Mouse (Mus musculus) kidney, embryonic 15.5 days (tissue): ENCODE results near the gene Obsl1. TPM values are rescaled to one million over a fixed set of nuclear protein-coding genes. Genes with fewer than 3 reads are reported as not detected.

Experiments
- ATAC-seq: fragments of 200-750 bp; cut with Nextera tagmentation; replicated peaks from 2 replicates; pipeline ENCODE4 v1.8.0; 2017; ENCODE audit warnings: moderate TSS enrichment; ENCODE audit not compliant: low FRiP score
- H3K27ac ChIP-seq: fragments of 300-500 bp; sonication (generic); 2 replicates; pipeline ENCODE4 v1.5.1; 2015; ENCODE audit warnings: mild to moderate bottlenecking, inconsistent platforms
- H3K27me3 ChIP-seq: fragments of 300-500 bp; sonication (generic); 2 replicates; pipeline ENCODE4 v1.6.1; 2015; ENCODE audit warnings: inconsistent platforms
- H3K36me3 ChIP-seq: fragments of 300-500 bp; sonication (generic); 2 replicates; pipeline ENCODE4 v1.6.1; 2015; ENCODE audit warnings: inconsistent platforms
- H3K4me1 ChIP-seq: fragments of 300-500 bp; sonication (generic); 2 replicates; pipeline ENCODE4 v1.6.1; 2015; ENCODE audit warnings: inconsistent platforms
- H3K4me2 ChIP-seq: fragments of 300-500 bp; sonication (generic); 2 replicates; pipeline ENCODE4 v1.6.1; 2015; ENCODE audit warnings: moderate library complexity, mild to moderate bottlenecking, inconsistent platforms
- H3K4me3 ChIP-seq: fragments of 300-500 bp; sonication (generic); replicated peaks from 2 replicates; pipeline ENCODE4 v1.5.1; 2015; ENCODE audit warnings: mild to moderate bottlenecking, inconsistent platforms
- H3K9ac ChIP-seq: fragments of 300-500 bp; sonication (generic); 2 replicates; pipeline ENCODE4 v1.6.1; 2015; ENCODE audit warnings: mild to moderate bottlenecking, inconsistent platforms
- H3K9me3 ChIP-seq: fragments of 300-500 bp; sonication (generic); replicated peaks from 2 replicates; pipeline ENCODE4 v1.6.1; 2016; ENCODE audit warnings: inconsistent platforms
- WGBS: fragments of 180-500 bp; shearing (Covaris S2); methylation state at CpG from one replicate; pipeline ENCODE4 v1.1.7; 2015; ENCODE audit warnings: mixed read lengths; 5-methylcytosine and 5-hydroxymethylcytosine counted together
- polyA plus RNA-seq: library from polyadenylated mRNA; unstranded; fragments of >200 nt; fragmentation: Nextera tagmentation; extraction: Ambion mirVana; gene quantifications from 2 replicates; pipeline ENCODE4 v1.2.1, GENCODE M21; 2015

Obsl1 gene
- 67.2 and 80.1 TPM in 2 replicates for polyA plus RNA-seq

DNA sequence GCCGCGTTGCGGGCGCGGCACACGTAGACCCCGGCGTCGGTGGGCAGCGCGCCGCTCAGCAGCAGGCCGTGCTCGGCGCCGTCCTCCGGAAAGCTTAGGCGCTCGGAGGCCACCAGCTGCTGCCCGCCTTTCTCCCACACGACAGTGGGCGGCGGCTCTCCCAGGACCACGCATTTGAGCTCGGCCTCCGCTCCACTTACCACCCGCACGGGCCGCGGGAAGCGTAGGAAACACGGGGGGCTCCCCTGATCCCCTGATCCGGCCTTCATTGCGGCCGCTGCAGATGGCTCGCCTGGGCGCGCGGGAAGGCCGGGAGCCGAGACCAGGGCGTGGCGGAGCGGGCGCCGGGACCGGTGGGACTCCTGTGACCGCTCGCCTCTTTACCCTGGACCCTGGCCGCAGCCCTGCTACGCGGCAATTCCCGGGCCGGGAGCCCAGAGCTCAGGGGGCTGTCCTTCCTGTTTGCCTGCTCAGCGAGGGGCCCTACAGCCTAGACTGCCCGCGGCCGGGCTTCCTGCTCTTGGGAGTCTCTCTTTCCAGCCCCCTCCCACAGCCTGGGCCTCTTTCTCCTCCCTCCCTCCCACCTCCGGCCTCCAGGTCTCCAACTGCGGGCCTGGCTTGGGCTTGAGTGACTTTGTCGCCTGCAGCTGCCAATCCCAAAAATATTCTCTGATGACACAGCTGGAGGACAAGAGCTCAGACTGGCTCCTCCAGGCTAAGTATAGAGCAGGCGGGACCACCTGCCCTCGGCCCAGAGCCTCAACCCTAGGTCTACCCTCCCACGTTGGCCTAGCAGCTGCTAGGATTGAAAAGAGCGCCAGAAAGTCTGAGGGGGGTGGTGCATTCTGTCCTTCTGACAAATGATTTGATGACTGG lies at the start of gene Obsl1:
TSS of gene Obsl1 (minus strand) at position 497 of the 876 bp plus-strand sequence.
- Histone ChIP-seq H3K27ac (peak within 1 kb of the TSS; percentile 98), H3K27me3 (no peaks in the 10 kb centered on the region), H3K4me1 (peaks cover 68% of the 10 kb centered on the region), H3K4me3 (peak within 1 kb of the TSS; percentile 88), H3K36me3 (peaks cover 28% of the 10 kb centered on the region), H3K9me3 (no peaks in the 10 kb centered on the region), H3K9ac (peak within 1 kb of the TSS; percentile 92), H3K4me2 (peak within 1 kb of the TSS; percentile 86)
- peak; percentile 94 for ATAC-seq
- WGBS, result under 1% methylated on average over 65 of the region's 65 CpGs

DNA sequence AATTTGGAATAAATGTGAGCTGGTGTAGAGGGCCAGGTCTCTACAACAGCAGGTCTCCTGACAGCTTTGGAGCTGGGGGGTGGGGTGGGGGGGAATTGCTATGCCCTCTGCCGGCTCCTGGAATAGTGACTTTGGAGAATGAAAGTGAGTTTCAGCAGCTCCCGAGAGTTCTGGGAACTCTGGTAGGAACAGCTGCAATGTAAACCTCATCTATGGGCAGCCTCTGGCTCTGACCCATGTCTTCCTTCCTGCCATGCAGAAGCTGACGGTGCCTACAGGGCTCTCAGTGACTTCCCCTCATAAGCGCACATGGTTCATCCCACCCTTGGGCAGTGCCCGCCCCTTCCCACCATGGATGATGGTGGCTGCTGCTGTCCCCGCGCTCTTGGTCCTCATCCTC lies 49.4 kb upstream of the Obsl1 start:
- Histone ChIP-seq H3K9ac (no peak overlapping the region), H3K9me3 (no peaks in the 10 kb centered on the region), H3K27me3 (no peaks in the 10 kb centered on the region), H3K27ac (no peak overlapping the region), H3K36me3 (peaks cover 66% of the 10 kb centered on the region), H3K4me3 (no peak overlapping the region), H3K4me1 (peaks cover 15% of the 10 kb centered on the region), H3K4me2 (no peak overlapping the region)
- WGBS, result 87% methylated on average over 7 of the region's 7 CpGs
- no peak for ATAC-seq

DNA sequence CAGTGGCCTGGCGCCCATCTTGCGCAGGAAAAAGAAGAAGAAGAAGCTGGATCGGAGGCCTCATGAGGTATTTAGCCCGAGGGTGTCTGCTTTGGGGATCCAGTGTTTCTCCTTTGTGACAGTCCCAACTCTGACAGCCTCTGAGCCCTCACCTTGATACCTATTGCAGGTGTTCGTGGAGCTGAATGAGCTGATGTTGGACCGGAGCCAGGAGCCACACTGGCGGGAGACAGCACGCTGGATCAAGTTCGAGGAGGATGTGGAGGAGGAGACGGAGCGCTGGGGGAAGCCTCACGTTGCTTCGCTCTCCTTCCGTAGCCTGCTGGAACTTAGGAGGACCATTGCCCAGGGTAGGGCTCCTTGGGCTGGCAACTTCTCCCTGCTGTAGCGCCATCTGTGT lies 44.3 kb upstream of the Obsl1 start:
- WGBS, result 74% methylated on average over 15 of the region's 15 CpGs
- no peak for ATAC-seq

DNA sequence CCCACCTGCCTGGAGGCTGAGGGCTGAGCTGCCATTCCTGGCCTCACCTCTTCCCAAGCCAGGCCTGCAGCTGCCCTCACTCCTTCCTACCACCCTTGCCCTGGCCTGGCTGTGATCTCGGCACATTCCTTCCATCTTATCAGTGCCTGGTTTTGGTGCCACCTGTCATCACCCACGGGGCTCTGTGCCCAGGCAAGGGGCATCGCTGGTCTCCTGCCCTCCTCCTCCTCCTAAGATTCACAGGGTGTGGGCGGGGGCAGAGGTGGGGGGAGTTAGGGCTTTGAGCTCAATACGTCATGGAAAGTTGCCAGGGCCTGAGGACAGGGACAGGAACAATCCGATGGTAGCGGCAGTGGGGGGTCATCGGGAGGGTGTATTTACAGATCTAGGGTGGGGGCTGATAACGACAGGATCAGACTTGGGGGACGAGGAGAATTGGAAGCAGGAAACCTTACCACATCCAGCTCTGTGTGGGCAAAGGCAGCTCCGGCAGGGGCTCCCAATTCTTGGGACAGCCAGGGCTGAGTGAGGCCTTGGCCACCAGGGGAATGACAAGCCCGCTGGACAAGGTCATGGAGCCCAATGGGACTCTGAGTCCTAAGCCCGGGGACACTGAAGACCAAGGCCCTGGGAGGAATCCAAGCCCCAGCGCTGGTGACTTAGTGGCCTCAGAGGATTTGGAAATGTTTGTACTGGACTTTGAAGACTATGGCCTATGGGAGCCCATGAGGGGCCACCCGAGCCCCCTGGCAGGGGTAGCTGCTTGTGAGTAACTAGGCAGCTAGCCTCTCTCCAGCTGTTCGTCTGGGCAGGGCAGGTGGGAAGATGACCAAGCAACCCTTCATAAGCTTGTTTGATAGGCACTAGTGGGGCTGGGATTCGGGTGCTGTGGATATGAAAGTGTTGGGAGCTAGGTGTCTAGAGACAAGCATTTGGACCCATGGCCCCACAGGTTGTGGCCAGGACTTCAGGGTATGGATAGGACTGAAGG lies 43.3 kb upstream of the Obsl1 start:
- Histone ChIP-seq H3K4me2 (no peak overlapping the region), H3K27ac (no peak overlapping the region), H3K27me3 (0 out of 2 replicates have a peak, but pooled peaks cover 7% of the 10 kb centered on the region), H3K9me3 (no peaks in the 10 kb centered on the region), H3K9ac (no peak overlapping the region), H3K4me3 (no peak overlapping the region), H3K36me3 (peaks cover 55% of the 10 kb centered on the region), H3K4me1 (peaks cover 22% of the 10 kb centered on the region)
- WGBS, result 85% methylated on average over 17 of the region's 17 CpGs
- no peak for ATAC-seq

More for the DNA sequence above, 44.3 kb upstream of the Obsl1 start:
- no peak overlapping the region for H3K4me2 ChIP-seq
- peaks cover 19% of the 10 kb centered on the region for H3K4me1 ChIP-seq
- H3K4me3 ChIP-seq, result no peak overlapping the region
- 0 out of 2 replicates have a peak, but pooled peaks cover 7% of the 10 kb centered on the region for H3K27me3 ChIP-seq
- H3K9me3 ChIP-seq, result no peaks in the 10 kb centered on the region
- no peak overlapping the region for H3K9ac ChIP-seq
- peaks cover 65% of the 10 kb centered on the region for H3K36me3 ChIP-seq
- H3K27ac ChIP-seq, result no peak overlapping the region

DNA sequence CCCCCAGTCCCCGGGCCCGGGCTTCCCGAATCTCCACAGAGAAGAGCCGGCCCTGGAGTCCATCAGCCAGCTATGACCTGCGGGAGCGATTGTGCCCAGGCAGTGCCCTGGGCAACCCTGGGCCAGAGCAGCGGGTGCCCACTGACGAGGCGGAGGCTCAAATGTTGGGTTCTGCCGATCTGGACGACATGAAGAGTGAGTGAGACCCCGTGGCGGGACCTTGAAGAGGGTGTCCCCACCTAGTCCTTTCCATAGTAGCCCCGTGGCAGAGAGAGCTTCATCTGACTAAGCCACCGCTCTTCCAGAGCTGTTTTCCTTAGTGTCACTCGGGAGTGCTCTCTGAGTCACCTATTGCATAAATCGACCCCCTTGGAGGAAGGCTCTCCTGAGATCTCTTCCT lies 42.6 kb upstream of the Obsl1 start:
- no peak overlapping the region for H3K4me2 ChIP-seq
- no peak overlapping the region for H3K4me3 ChIP-seq
- H3K9me3 ChIP-seq, result no peaks in the 10 kb centered on the region
- ATAC-seq, result no peak
- H3K27me3 ChIP-seq, result 0 out of 2 replicates have a peak, but pooled peaks cover 7% of the 10 kb centered on the region
- H3K9ac ChIP-seq, result no peak overlapping the region
- WGBS, result 88% methylated on average over 17 of the region's 17 CpGs
- peaks cover 48% of the 10 kb centered on the region for H3K36me3 ChIP-seq
- no peak overlapping the region for H3K27ac ChIP-seq
- peaks cover 22% of the 10 kb centered on the region for H3K4me1 ChIP-seq

DNA sequence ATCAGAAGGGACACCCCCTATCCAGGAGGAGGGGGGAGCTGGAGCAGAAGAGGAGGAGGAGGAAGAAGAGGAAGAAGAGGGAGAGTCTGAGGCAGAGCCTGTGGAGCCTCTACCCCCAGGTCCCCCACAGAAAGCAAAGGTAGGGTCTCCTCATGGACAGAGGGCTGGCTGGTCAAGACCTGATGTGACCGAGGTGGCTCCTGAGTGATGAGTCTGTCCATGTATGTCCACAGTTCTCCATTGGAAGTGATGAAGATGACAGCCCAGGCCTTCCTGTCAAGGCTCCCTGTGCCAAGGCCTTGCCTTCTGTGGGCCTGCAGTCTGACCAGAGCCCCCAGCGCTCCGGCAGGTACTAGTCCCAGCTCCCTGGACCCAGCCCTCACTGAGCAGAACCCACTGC lies 41.8 kb upstream of the Obsl1 start:
- Histone ChIP-seq H3K4me1 (peaks cover 22% of the 10 kb centered on the region), H3K36me3 (peaks cover 40% of the 10 kb centered on the region), H3K9me3 (no peaks in the 10 kb centered on the region), H3K4me3 (no peak overlapping the region), H3K9ac (no peak overlapping the region), H3K4me2 (no peak overlapping the region), H3K27me3 (0 out of 2 replicates have a peak, but pooled peaks cover 7% of the 10 kb centered on the region), H3K27ac (no peak overlapping the region)
- 92% methylated on average over 3 of the region's 3 CpGs for WGBS
- ATAC-seq, result no peak

DNA sequence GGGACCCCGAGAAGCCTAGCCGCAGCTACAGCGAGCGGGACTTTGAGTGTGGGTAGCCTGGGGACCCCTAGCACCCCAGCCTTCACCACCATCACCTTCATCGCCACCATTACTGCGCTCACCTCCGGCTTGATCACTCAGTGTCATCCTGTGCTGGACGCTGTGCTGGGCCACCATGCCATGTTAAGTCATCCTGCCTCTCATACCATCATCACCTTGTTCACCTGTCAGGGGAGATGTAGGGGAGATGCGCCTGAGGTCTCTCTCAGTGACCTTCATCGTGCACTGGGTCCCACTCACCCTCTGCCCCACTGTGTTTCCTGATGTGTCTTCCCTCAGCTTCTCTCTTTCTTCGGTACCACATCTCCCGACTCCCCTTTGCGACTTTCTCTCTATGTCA lies 41.1 kb upstream of the Obsl1 start:
- Histone ChIP-seq H3K27ac (no peak overlapping the region), H3K36me3 (peaks cover 33% of the 10 kb centered on the region), H3K4me3 (peak overlapping the region; percentile 79), H3K4me2 (peak overlapping the region; percentile 86), H3K4me1 (peaks cover 22% of the 10 kb centered on the region), H3K9ac (no peak overlapping the region), H3K9me3 (no peaks in the 10 kb centered on the region), H3K27me3 (0 out of 2 replicates have a peak, but pooled peaks cover 7% of the 10 kb centered on the region)
- 96% methylated on average over 13 of the region's 13 CpGs for WGBS
- no peak for ATAC-seq

DNA sequence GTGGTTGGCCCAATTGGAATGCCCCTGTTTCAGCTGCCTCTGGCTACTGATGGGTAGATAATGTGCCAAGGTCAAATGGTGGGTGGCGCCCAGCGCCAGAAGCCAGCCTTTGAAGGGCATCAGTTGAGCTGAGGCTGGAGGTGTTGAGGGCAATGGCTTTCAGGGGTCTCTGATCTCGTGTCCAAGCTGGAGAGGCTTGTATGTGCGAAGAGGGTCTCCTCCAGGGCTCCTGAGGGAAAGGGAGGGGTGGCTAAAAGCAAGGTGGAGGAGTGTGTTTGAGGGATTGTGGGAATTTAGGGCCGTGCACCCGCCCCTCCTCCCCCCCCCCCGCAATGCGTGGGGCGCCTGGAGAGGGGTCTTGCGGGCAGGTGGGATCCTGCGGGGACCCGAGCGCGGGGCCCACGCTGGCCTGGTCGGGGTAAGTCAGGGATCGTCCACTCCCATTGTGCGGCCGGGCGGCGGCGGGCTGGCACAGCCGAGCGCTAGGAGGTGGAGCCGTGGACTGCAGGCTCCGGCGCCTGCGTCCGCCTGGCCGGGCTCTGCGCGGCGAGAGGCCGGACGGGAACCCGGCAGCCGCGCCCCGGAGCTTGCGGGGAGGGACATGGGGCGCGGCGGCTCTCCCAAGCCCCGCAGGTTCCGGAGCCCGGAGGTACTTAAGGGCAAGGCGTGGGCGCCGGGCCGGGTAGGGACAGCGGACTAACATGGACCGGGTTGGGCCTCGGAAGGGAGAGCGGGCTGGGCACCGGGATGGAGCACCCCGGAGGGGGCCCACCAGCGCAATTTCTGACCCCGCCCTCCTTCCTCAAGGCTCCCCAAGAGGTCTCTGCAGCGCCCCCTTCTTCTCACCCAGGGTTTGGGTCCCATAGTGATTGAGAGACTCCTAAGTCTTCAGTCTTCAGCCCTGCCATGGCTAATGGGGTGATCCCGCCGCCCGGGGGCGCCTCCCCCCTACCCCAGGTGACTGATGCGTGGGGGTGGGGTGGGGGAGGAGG lies 40.0 kb upstream of the Obsl1 start, which contains the start of gene Slc4a3:
TSS of gene Slc4a3 (plus strand) at position 302 of the 992 bp plus-strand sequence.
- no peaks in the 10 kb centered on the region for H3K9me3 ChIP-seq
- peak within 1 kb of the TSS; percentile 79 for H3K4me3 ChIP-seq
- under 1% methylated on average over 59 of the region's 64 CpGs for WGBS
- peaks cover 24% of the 10 kb centered on the region for H3K4me1 ChIP-seq
- H3K27ac ChIP-seq, result peak within 1 kb of the TSS; percentile 88
- peaks cover 22% of the 10 kb centered on the region for H3K36me3 ChIP-seq
- ATAC-seq, result peak; percentile 90
- peak within 1 kb of the TSS; percentile 88 for H3K9ac ChIP-seq
- H3K27me3 ChIP-seq, result 0 out of 2 replicates have a peak, but pooled peaks cover 7% of the 10 kb centered on the region
- peak within 1 kb of the TSS; percentile 86 for H3K4me2 ChIP-seq

DNA sequence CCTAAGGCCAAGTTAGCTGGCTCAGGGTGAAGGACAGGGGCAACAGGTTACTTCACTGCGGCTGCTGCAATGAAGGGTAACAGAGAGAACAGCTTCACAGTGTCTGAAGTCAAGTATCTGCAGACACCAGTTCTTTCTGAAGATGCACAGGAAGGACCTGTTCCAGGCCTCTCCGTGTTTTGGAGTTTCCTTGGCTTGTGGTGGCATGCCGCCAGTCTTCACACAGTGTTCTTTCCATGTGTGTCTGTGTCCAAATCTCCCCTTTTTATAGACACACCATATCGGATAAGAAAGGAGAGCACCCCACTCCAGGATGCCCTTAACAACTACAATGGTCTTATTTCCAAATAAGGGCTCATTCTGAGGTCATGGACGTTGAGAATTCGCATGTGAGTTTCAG lies 38.1 kb upstream of the Obsl1 start:
- 88% methylated on average over 6 of the region's 6 CpGs for WGBS
- no peak overlapping the region for H3K4me2 ChIP-seq
- no peak overlapping the region for H3K27ac ChIP-seq
- H3K27me3 ChIP-seq, result 0 out of 2 replicates have a peak, but pooled peaks cover 7% of the 10 kb centered on the region
- peaks cover 27% of the 10 kb centered on the region for H3K4me1 ChIP-seq
- H3K9me3 ChIP-seq, result no peaks in the 10 kb centered on the region
- no peak overlapping the region for H3K4me3 ChIP-seq
- ATAC-seq, result no peak
- peaks cover 6% of the 10 kb centered on the region; the same call in 1 of the 2 replicates for H3K36me3 ChIP-seq
- H3K9ac ChIP-seq, result no peak overlapping the region

DNA sequence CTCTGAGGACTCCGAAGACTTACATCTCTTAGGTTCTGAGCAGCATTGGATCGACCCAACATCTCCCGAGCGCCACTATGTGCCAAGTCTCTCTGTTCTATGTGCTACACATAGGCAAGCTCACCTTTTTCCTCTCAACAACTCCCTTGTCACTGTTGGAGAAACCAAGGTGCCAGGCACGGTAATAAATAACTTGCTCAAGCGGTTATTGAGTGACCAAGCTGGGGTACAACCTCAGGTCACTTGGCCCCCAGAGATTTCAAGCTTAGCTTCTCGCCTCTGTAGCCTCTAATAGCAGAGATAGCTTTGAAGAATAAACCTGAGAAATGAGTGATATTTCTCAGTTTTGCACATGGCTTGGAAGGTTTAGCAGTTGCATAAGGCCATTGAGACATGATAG lies 35.2 kb upstream of the Obsl1 start:
- no peak overlapping the region for H3K9ac ChIP-seq
- no peaks in the 10 kb centered on the region for H3K9me3 ChIP-seq
- no peak for ATAC-seq
- 85% methylated on average over 7 of the region's 7 CpGs for WGBS
- peaks cover 14% of the 10 kb centered on the region for H3K4me1 ChIP-seq
- H3K4me3 ChIP-seq, result no peak overlapping the region
- H3K27me3 ChIP-seq, result no peaks in the 10 kb centered on the region
- no peak overlapping the region for H3K4me2 ChIP-seq
- H3K36me3 ChIP-seq, result peaks cover 9% of the 10 kb centered on the region
- H3K27ac ChIP-seq, result no peak overlapping the region
